Mouse (Mus musculus) midbrain, embryonic 14.5 days (tissue): ENCODE results near the gene Brd3. TPM values are rescaled to one million over a fixed set of nuclear protein-coding genes. Genes with fewer than 3 reads are reported as not detected.

Experiments
- ATAC-seq: fragments of 200-750 bp; cut with Nextera tagmentation; 2 replicates; pipeline ENCODE4 v1.8.0; 2017; ENCODE audit warnings: moderate number of reproducible peaks, moderate library complexity; ENCODE audit not compliant: low FRiP score, low TSS enrichment
- DNase-seq: peaks from one replicate; pipeline ENCODE4 v3.0.0-alpha.2; 2015
- H3K27ac ChIP-seq: fragments of 300-500 bp; sonication (generic); replicated peaks from 2 replicates; pipeline ENCODE4 v1.5.1; 2014; ENCODE audit warnings: mild to moderate bottlenecking, low read depth, low read length, moderate library complexity
- H3K27me3 ChIP-seq: fragments of 300-500 bp; sonication (generic); 2 replicates; pipeline ENCODE4 v1.6.1; 2014; ENCODE audit warnings: low read length, control low read depth, mixed read lengths; ENCODE audit not compliant: control insufficient read depth, insufficient read depth
- H3K36me3 ChIP-seq: fragments of 300-500 bp; sonication (generic); 2 replicates; pipeline ENCODE4 v1.6.1; 2014; ENCODE audit warnings: low read length, control low read depth; ENCODE audit not compliant: control insufficient read depth, insufficient read depth
- H3K4me1 ChIP-seq: fragments of 300-500 bp; sonication (generic); 2 replicates; pipeline ENCODE4 v1.6.1; 2014; ENCODE audit warnings: mild to moderate bottlenecking, antibody characterized with exemption, low read length, control low read depth; ENCODE audit not compliant: control insufficient read depth, insufficient read depth
- H3K4me2 ChIP-seq: fragments of 300-500 bp; sonication (generic); 2 replicates; pipeline ENCODE4 v1.6.1; 2014; ENCODE audit warnings: mild to moderate bottlenecking, low read length, moderate library complexity
- H3K4me3 ChIP-seq: fragments of 300-500 bp; sonication (generic); replicated peaks from 2 replicates; pipeline ENCODE4 v1.5.1; 2014; ENCODE audit warnings: low read depth, low read length
- H3K9ac ChIP-seq: fragments of 300-500 bp; sonication (generic); replicated peaks from 2 replicates; pipeline ENCODE4 v1.6.1; 2014; ENCODE audit warnings: mild to moderate bottlenecking, low read length, moderate library complexity
- H3K9me3 ChIP-seq: fragments of 300-500 bp; sonication (generic); 2 replicates; pipeline ENCODE4 v1.6.1; 2016; ENCODE audit warnings: low read length, control low read depth, mixed read lengths; ENCODE audit not compliant: control insufficient read depth
- WGBS: fragments of 180-500 bp; shearing (Covaris S2); extraction: QIAGEN DNeasy Blood & Tissue Kit; methylation state at CpG from one replicate; pipeline ENCODE4 v1.1.7; 2014; 5-methylcytosine and 5-hydroxymethylcytosine counted together
- polyA plus RNA-seq: library from polyadenylated mRNA; unstranded; fragments of >200 nt; fragmentation: Nextera tagmentation; extraction: Ambion mirVana; gene quantifications from 2 replicates; pipeline ENCODE4 v1.2.1, GENCODE M21; 2014

The Brd3 gene
- polyA plus RNA-seq, 1 experiment from 2014 or later: 174 TPM

DNA sequence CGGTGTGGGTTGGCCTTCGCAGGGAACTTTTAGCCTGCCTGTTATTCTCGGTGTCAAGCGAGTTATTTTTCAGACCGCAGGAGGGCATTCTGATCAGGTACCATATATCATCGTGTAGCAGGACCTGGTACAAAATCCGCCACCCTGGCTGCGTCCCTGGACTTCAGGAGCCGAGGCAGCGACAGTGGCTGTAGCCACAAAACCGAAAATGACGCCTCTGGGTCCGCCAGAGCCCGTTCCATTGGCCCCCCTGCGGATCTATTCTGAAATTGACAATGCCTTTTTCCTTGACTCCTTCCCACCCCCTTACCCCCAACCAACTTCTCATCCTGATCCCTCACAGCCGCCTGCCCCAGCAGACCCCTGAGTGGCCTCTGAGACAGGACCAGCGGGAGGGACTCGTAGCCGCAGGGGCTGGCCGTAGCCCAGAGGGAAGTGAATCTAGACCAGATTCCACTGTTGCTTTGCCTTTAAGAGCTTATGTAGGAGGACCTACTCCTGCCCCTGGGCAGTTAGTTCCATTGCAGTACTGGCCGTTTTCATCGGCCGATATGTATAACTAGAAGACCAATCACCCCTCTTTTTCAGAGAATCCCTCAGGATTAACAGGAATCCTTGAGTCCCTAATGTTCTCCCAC is 11.0 kb downstream of the Brd3 start:
- peak overlapping the region; percentile 27 for H3K4me3 ChIP-seq
- H3K4me2 ChIP-seq: peak overlapping the region; percentile 58
- DNase-seq: peak; percentile 75
- peak overlapping the region; percentile 53 for H3K9ac ChIP-seq
- no peaks in the 10 kb centered on the region for H3K27me3 ChIP-seq
- WGBS: 19% methylated on average over 23 of the region's 23 CpGs
- ATAC-seq: no peak
- H3K36me3 ChIP-seq: no peaks in the 10 kb centered on the region
- H3K4me1 ChIP-seq: no peaks in the 10 kb centered on the region
- H3K27ac ChIP-seq: no peak overlapping the region
- no peaks in the 10 kb centered on the region for H3K9me3 ChIP-seq

DNA sequence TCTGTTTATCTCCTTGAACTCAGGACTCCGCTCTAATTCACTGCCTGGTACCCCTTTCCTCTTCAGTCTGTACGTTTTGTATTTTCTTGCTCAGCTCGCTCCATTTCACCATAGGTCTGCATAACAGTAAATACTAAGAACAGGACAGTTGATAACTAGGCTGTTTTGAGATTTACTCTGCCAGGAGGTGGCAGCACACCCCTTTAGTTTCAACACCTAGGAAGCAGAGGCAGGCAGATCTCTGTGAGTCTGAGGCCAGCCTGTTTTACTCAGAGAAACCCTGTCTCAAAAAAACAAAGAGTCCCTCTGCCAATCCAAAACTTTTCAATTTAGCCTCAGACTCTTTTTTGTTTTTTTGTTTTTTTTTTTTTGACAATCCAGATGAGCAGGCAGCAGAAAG is 13.5 kb downstream of the Brd3 start:
- WGBS: 98% methylated on average over 3 of the region's 3 CpGs
- no peak for DNase-seq
- H3K4me2 ChIP-seq: no peak overlapping the region
- H3K36me3 ChIP-seq: no peaks in the 10 kb centered on the region
- no peak overlapping the region for H3K27ac ChIP-seq
- no peak overlapping the region for H3K4me3 ChIP-seq
- no peak for ATAC-seq
- H3K9ac ChIP-seq: no peak overlapping the region
- no peaks in the 10 kb centered on the region for H3K9me3 ChIP-seq
- no peaks in the 10 kb centered on the region for H3K27me3 ChIP-seq
- H3K4me1 ChIP-seq: no peaks in the 10 kb centered on the region

DNA sequence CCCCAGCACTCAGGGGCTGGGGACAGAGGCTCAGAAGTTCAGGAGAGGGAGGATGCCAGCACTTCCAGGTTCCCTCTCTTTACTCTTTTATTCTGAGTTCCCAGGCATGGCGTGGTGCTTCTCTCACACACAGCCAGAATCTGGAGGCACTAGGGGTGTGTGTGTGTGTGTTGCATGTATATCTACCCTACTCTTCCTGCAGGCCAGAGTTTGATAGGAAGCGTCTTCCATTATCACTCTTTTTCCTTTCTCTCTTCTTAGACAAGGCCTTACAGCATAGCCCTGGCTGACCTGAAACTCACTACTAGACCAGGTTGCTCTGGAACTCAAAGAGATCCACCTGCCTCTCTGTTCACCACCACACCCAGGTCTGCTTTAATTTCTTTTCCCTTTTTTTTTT is 16.5 kb downstream of the Brd3 start:
- 85% methylated on average over 2 of the region's 2 CpGs for WGBS
- no peak for ATAC-seq
- H3K36me3 ChIP-seq: no peaks in the 10 kb centered on the region
- H3K4me3 ChIP-seq: no peak overlapping the region
- DNase-seq: no peak
- H3K4me2 ChIP-seq: no peak overlapping the region
- no peak overlapping the region for H3K9ac ChIP-seq
- no peaks in the 10 kb centered on the region for H3K9me3 ChIP-seq
- H3K27me3 ChIP-seq: no peaks in the 10 kb centered on the region
- no peak overlapping the region for H3K27ac ChIP-seq
- H3K4me1 ChIP-seq: no peaks in the 10 kb centered on the region

DNA sequence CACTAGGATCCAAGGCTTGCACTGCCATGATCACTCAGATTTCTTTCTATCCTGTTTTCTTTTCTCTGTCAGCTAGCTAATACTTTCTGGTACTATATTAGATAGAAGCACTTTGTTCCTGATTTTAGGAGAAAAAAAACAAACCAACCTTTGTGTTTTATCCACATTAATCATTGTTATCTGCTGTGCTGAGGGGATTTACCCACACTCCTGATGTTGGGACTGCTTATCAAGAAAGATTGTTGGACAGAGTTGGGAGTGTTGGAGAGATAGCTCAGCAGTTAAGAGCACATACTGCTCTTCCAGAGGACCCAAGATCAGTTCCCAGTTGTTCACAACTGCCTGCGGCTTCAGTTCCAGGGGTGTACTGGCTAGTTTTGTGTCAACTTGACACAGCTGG is 19.1 kb downstream of the Brd3 start:
- Histone ChIP-seq H3K4me2 (no peak overlapping the region), H3K9ac (no peak overlapping the region), H3K27ac (no peak overlapping the region), H3K36me3 (no peaks in the 10 kb centered on the region), H3K4me1 (no peaks in the 10 kb centered on the region), H3K4me3 (no peak overlapping the region), H3K27me3 (no peaks in the 10 kb centered on the region), H3K9me3 (no peaks in the 10 kb centered on the region)
- 98% methylated on average over 1 of the region's 1 CpGs for WGBS
- ATAC-seq (no peak), DNase-seq (no peak)

DNA sequence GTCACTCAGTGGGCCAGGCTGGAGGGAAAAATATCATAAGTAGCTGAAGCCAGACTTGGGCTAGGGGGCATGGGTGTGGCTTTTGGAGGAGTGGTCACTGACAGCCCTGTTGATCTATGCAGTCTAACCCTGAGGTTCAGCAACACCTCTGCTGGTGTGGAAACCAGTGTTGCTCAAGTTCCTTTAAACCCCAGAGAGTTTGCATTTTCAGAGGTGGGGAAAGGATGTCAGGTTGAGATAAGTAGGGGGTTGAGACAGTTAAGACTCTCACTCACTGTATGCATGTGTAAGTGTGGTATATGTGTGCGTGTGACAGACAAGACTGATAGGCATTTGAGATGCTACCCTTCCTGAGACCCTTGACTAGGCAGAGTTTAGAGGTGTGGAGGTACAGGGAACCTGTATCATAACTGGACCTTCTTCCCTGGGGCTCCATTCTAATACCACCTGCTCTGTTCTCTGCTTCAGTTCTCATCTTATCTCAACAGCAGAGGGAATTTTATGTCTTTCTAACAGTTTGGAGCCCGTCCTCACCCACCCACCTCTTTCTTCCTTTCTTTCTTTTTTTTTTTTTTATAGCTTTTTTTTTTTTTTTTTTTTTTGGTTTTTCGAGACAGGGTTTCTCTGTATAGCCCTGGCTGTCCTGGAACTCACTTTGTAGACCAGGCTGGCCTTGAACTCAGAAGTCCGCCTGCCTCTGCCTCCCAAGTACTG is 20.0 kb downstream of the Brd3 start:
- Histone ChIP-seq H3K9ac (no peak overlapping the region), H3K27ac (no peak overlapping the region), H3K4me2 (no peak overlapping the region), H3K4me3 (no peak overlapping the region), H3K9me3 (no peaks in the 10 kb centered on the region), H3K27me3 (no peaks in the 10 kb centered on the region), H3K4me1 (no peaks in the 10 kb centered on the region), H3K36me3 (no peaks in the 10 kb centered on the region)
- DNase-seq (no peak), ATAC-seq (no peak)
- 79% methylated on average over 3 of the region's 4 CpGs for WGBS

DNA sequence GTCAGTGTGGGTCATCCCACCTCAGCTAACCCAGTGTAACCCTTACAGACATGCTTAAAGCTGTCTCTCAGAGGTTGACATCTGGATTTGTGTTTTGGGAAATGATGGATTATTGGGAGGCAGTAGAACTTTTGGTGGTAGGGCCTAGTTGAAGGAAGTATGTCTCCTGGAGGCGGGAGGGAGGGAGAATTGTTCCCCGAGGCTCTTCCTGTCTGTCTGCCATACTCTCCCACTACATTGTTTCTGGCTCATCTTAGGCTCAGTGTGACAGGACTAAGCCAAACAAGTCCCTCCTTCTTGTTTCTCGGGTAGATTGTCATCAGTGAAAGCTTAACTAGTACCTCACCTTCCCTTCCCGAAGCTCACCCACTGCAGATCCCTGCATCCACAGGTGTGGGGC is 20.7 kb downstream of the Brd3 start:
- H3K4me3 ChIP-seq: no peak overlapping the region
- WGBS: 83% methylated on average over 4 of the region's 4 CpGs
- no peaks in the 10 kb centered on the region for H3K9me3 ChIP-seq
- H3K4me2 ChIP-seq: no peak overlapping the region
- H3K27me3 ChIP-seq: no peaks in the 10 kb centered on the region
- ATAC-seq (no peak), DNase-seq (no peak)
- H3K36me3 ChIP-seq: no peaks in the 10 kb centered on the region
- no peak overlapping the region for H3K27ac ChIP-seq
- H3K4me1 ChIP-seq: no peaks in the 10 kb centered on the region
- no peak overlapping the region for H3K9ac ChIP-seq

DNA sequence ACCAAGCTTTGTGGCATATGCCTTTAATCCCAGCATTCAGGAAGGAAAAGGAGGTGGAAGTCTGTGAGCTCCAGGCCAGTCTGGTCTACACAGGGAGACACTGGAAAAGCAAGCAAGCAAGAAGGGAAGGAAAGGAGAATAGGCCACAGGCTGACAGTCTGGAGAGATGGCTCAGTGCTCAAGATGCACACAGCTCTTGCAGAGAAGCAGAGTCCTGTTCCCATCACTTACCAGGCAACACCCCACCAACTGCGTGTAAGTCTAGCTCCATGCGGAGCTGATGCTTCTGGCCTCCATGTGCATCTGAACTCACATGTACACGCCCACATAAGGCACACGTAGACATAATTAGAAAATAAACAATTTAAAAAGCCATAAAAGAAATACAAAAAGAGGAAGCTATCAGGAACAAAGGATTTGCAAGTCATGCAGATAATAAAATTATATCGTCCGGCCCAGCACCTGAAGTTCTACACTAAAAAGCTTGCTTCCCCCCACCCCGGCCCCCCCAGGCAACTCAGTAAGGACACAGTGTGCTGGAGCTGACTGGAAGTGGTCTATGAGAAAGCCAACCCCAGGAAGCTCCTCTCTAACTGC is 25.1 kb downstream of the Brd3 start:
- Histone ChIP-seq H3K4me1 (no peaks in the 10 kb centered on the region), H3K36me3 (no peaks in the 10 kb centered on the region), H3K27me3 (no peaks in the 10 kb centered on the region), H3K9me3 (no peaks in the 10 kb centered on the region), H3K27ac (no peak overlapping the region), H3K4me2 (no peak overlapping the region), H3K9ac (no peak overlapping the region), H3K4me3 (no peak overlapping the region)
- 78% methylated on average over 7 of the region's 7 CpGs for WGBS
- ATAC-seq: no peak
- no peak for DNase-seq

DNA sequence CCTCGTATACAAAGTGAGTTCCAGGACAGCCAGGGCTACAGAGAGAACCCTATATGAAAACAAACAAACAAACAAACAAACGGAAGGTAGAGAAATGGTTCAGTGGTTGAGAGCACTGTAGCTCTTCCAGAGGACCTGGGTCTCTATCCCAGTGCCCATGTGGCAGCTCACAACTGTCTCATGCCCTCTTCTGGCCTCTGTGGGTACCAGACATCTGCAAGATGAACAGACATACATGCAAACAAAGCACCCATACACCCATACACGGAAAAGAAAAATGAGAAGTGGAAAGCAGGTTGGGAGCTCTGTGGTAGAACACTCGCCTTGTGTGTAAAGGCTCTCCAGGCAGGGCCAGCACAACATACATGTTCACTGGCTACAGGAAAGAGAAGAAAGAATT is 27.1 kb downstream of the Brd3 start:
- H3K27ac ChIP-seq: no peak overlapping the region
- H3K9ac ChIP-seq: no peak overlapping the region
- no peak for ATAC-seq
- H3K4me3 ChIP-seq: no peak overlapping the region
- no peaks in the 10 kb centered on the region for H3K36me3 ChIP-seq
- WGBS: 76% methylated on average over 4 of the region's 4 CpGs
- no peaks in the 10 kb centered on the region for H3K9me3 ChIP-seq
- H3K4me1 ChIP-seq: 0 out of 2 replicates have a peak, but pooled peaks cover 6% of the 10 kb centered on the region
- no peaks in the 10 kb centered on the region for H3K27me3 ChIP-seq
- no peak overlapping the region for H3K4me2 ChIP-seq
- DNase-seq: no peak

DNA sequence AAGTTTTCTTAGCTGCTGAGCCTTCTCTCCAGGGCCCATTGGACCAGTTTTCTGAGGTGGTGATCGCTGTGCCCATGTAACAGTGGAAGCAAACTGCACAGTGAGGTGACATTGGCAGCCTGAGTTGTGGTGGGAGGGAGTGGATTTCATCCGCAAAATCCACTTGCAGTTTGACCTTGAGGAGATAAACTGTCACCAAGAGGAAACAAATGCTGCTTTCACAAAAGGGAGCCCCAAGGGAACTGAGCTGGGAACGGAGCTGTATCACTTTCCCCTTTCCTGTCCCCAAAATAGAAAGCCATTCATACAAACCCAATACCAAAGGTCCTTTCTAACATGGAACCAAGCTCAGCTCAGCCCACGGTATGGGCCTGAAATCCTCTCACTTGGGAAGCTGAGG is 27.6 kb downstream of the Brd3 start:
- Histone ChIP-seq H3K9me3 (no peaks in the 10 kb centered on the region), H3K27ac (no peak overlapping the region), H3K9ac (no peak overlapping the region), H3K27me3 (no peaks in the 10 kb centered on the region), H3K4me1 (0 out of 2 replicates have a peak, but pooled peaks cover 6% of the 10 kb centered on the region), H3K36me3 (no peaks in the 10 kb centered on the region), H3K4me2 (no peak overlapping the region), H3K4me3 (no peak overlapping the region)
- no peak for DNase-seq
- ATAC-seq: no peak
- 80% methylated on average over 4 of the region's 4 CpGs for WGBS
